Mouse (Mus musculus) kidney, postnatal 0 days (tissue): ENCODE results near the gene Tab1. TPM values are rescaled to one million over a fixed set of nuclear protein-coding genes. Genes with fewer than 3 reads are reported as not detected.

Source experiments
- ATAC-seq: fragments of 200-750 bp; cut with Nextera tagmentation; replicated peaks from 2 replicates; pipeline ENCODE4 v1.8.0; 2017; ENCODE audit warnings: low read depth, moderate number of reproducible peaks, moderate TSS enrichment, moderate library complexity; ENCODE audit not compliant: low FRiP score
- DNase-seq: peaks from one replicate; pipeline ENCODE4 v3.0.0-alpha.2; 2016; ENCODE audit warnings: low spot score
- H3K27ac ChIP-seq: fragments of 300-500 bp; sonication (generic); 2 replicates; pipeline ENCODE4 v1.5.1; 2014; ENCODE audit warnings: mild to moderate bottlenecking
- H3K27me3 ChIP-seq: fragments of 300-500 bp; sonication (generic); 2 replicates; pipeline ENCODE4 v1.6.1; 2014; ENCODE audit warnings: low read length, mixed read lengths; ENCODE audit not compliant: insufficient read depth
- H3K36me3 ChIP-seq: fragments of 300-500 bp; sonication (generic); 2 replicates; pipeline ENCODE4 v1.6.1; 2014; ENCODE audit warnings: low read length, mixed read lengths; ENCODE audit not compliant: insufficient read depth
- H3K4me1 ChIP-seq: fragments of 300-500 bp; sonication (generic); replicated peaks from 2 replicates; pipeline ENCODE4 v1.6.1; 2014; ENCODE audit warnings: antibody characterized with exemption, low read length, mixed read lengths; ENCODE audit not compliant: insufficient read depth
- H3K4me2 ChIP-seq: fragments of 300-500 bp; sonication (generic); 2 replicates; pipeline ENCODE4 v1.6.1; 2014; ENCODE audit warnings: mild to moderate bottlenecking, low read length, moderate library complexity, mixed read lengths
- H3K4me3 ChIP-seq: fragments of 300-500 bp; sonication (generic); replicated peaks from 2 replicates; pipeline ENCODE4 v1.5.1; 2014; ENCODE audit warnings: low read depth, low read length
- H3K9ac ChIP-seq: fragments of 300-500 bp; sonication (generic); 2 replicates; pipeline ENCODE4 v1.6.1; 2014; ENCODE audit warnings: low read depth, low read length
- H3K9me3 ChIP-seq: fragments of 300-500 bp; sonication (generic); replicated peaks from 2 replicates; pipeline ENCODE4 v1.6.1; 2016; ENCODE audit warnings: low read length, inconsistent platforms, mixed read lengths
- CTCF ChIP-seq: IDR thresholded peaks from 2 replicates; pipeline ENCODE4 v1.5.1; 2016; ENCODE audit warnings: antibody characterized with exemption, low read depth, mild to moderate bottlenecking, moderate library complexity
- WGBS: fragments of 180-500 bp; shearing (Covaris S2); extraction: QIAGEN DNeasy Blood & Tissue Kit; methylation state at CpG from one replicate; pipeline ENCODE4 v1.1.7; 2014; 5-methylcytosine and 5-hydroxymethylcytosine counted together
- polyA plus RNA-seq: library from polyadenylated mRNA; unstranded; fragments of >200 nt; fragmentation: Nextera tagmentation; extraction: Ambion mirVana; gene quantifications from 2 replicates; pipeline ENCODE4 v1.2.1, GENCODE M21; 2015

The Tab1 gene
- polyA plus RNA-seq = 27.7 and 31.8 TPM in 2 replicates

GRCm38 (mm10) chr15:80132993-80133586 is at the start of gene Tab1:
TSS of gene Tab1 (plus strand) at chr15:80133127.
- DNase-seq (peak; percentile 96), ATAC-seq (peak; percentile 96)
- Histone ChIP-seq H3K27me3 (no peaks in the 10 kb centered on the region), H3K4me2 (peak within 1 kb of the TSS; percentile 66), H3K9ac (peak within 1 kb of the TSS; percentile 85), H3K4me3 (peak within 1 kb of the TSS; percentile 78), H3K27ac (peak within 1 kb of the TSS; percentile 98), H3K36me3 (no peaks in the 10 kb centered on the region), H3K9me3 (no peaks in the 10 kb centered on the region), H3K4me1 (peaks cover 8% of the 10 kb centered on the region)
- TF ChIP-seq CTCF = peak; percentile 78
- under 1% methylated on average over 59 of the region's 59 CpGs for WGBS

- peak overlapping the region; percentile 81 for H3K9ac ChIP-seq
- whole genome bisulfite sequencing = under 1% methylated on average over 30 of the region's 30 CpGs
- H3K4me3 ChIP-seq = peak overlapping the region; percentile 73
- TF ChIP-seq CTCF = peak; percentile 40; the same call in 1 of the 2 replicates
- H3K9me3 ChIP-seq = no peaks in the 10 kb centered on the region
- DNase-seq = peak; percentile 99
- H3K27me3 ChIP-seq = no peaks in the 10 kb centered on the region
- peaks cover 25% of the 10 kb centered on the region for H3K36me3 ChIP-seq
- peak overlapping the region; percentile 84 for H3K4me2 ChIP-seq
- ATAC-seq = peak; percentile 94
- H3K27ac ChIP-seq = peak overlapping the region; percentile 88
- H3K4me1 ChIP-seq = peaks cover 6% of the 10 kb centered on the region; the same call in 1 of the 2 replicates
Measured at GRCm38 (mm10) chr15:80083276-80083731, 49.6 kb upstream of the Tab1 start.

GRCm38 (mm10) chr15:80083740-80084139 is 49.2 kb upstream of the Tab1 start:
- peak overlapping the region; percentile 73 for H3K4me3 ChIP-seq
- peaks cover 6% of the 10 kb centered on the region; the same call in 1 of the 2 replicates for H3K4me1 ChIP-seq
- peak; percentile 19; the same call in 1 of the 2 replicates for TF ChIP-seq CTCF
- peak overlapping the region; percentile 55 for H3K4me2 ChIP-seq
- H3K36me3 ChIP-seq = peaks cover 21% of the 10 kb centered on the region
- no peaks in the 10 kb centered on the region for H3K27me3 ChIP-seq
- no peaks in the 10 kb centered on the region for H3K9me3 ChIP-seq
- ATAC-seq = peak; percentile 6; the same call in 1 of the 2 replicates
- peak overlapping the region; percentile 88 for H3K27ac ChIP-seq
- no peak for DNase-seq
- H3K9ac ChIP-seq = peak overlapping the region; percentile 43
- WGBS = under 1% methylated on average over 12 of the region's 12 CpGs

GRCm38 (mm10) chr15:80087406-80088012 is 45.4 kb upstream of the Tab1 start:
- H3K9me3 ChIP-seq = no peaks in the 10 kb centered on the region
- H3K27ac ChIP-seq = no peak overlapping the region
- no peak for ATAC-seq
- H3K9ac ChIP-seq = no peak overlapping the region
- no peak overlapping the region for H3K4me2 ChIP-seq
- no peak for DNase-seq
- no peak overlapping the region for H3K4me3 ChIP-seq
- no peak for TF ChIP-seq CTCF
- no peaks in the 10 kb centered on the region for H3K36me3 ChIP-seq
- H3K27me3 ChIP-seq = peaks cover 9% of the 10 kb centered on the region
- H3K4me1 ChIP-seq = peaks cover 7% of the 10 kb centered on the region; the same call in 1 of the 2 replicates
- WGBS = 83% methylated on average over 9 of the region's 9 CpGs

GRCm38 (mm10) chr15:80088637-80089036 is 44.3 kb upstream of the Tab1 start:
- 34% methylated on average over 4 of the region's 4 CpGs for WGBS
- peaks cover 9% of the 10 kb centered on the region for H3K27me3 ChIP-seq
- no peak overlapping the region for H3K9ac ChIP-seq
- no peak overlapping the region for H3K4me3 ChIP-seq
- H3K4me1 ChIP-seq = peaks cover 8% of the 10 kb centered on the region; the same call in 1 of the 2 replicates
- H3K9me3 ChIP-seq = no peaks in the 10 kb centered on the region
- no peaks in the 10 kb centered on the region for H3K36me3 ChIP-seq
- H3K4me2 ChIP-seq = no peak overlapping the region
- H3K27ac ChIP-seq = no peak overlapping the region
- no peak for ATAC-seq
- TF ChIP-seq CTCF = peak; percentile 91
- DNase-seq = peak; percentile 95

- no peak overlapping the region for H3K9ac ChIP-seq
- no peaks in the 10 kb centered on the region for H3K9me3 ChIP-seq
- H3K4me3 ChIP-seq = no peak overlapping the region
- DNase-seq = no peak
- peaks cover 9% of the 10 kb centered on the region for H3K27me3 ChIP-seq
- no peaks in the 10 kb centered on the region for H3K36me3 ChIP-seq
- ATAC-seq = no peak
- peaks cover 8% of the 10 kb centered on the region; the same call in 1 of the 2 replicates for H3K4me1 ChIP-seq
- TF ChIP-seq CTCF = no peak
- 0 out of 2 replicates have a peak overlapping the region, but pooled peaks have one; percentile 86 for H3K4me2 ChIP-seq
- H3K27ac ChIP-seq = no peak overlapping the region
- WGBS = 70% methylated on average over 11 of the region's 11 CpGs
Measured at GRCm38 (mm10) chr15:80090155-80090554, 42.8 kb upstream of the Tab1 start.
